Mouse (Mus musculus): ENCODE measurements around the gene Cfap61. TPM values are rescaled to one million over a fixed set of nuclear protein-coding genes. Genes with fewer than 3 reads are reported as not detected.

The Cfap61 gene
- polyA plus RNA-seq, 1 experiment from 2014 or later: 1.0 TPM

DNA sequence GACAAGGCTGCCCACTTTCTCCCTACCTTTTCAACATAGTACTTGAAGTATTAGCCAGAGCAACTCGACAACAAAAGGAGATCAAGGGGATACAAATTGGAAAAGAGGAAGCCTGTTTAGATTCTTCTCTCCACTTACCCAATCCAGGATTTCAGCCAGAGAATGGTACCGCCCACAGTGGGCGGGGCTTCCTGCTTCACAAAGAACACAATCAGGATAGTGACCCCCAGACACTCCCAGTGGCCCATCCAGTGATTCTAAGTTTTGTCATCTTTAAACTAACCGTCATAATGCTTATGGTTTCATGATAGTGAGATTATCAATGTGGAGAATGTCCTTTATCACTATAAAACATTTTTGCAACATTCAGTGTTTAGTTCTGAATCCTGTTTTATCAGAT, 61.9 kb downstream of the Cfap61 start:
- Histone ChIP-seq H3K4me3 (no peak overlapping the region), H3K9me3 (no peaks in the 10 kb centered on the region), H3K36me3 (no peaks in the 10 kb centered on the region), H3K27ac (no peak overlapping the region), H3K27me3 (ENCODE audit: insufficient read depth, poor library complexity, severe bottlenecking) (no peaks in the 10 kb centered on the region), H3K4me1 (no peaks in the 10 kb centered on the region)
- DNase-seq (ENCODE audit: low spot score): no peak
- 51% methylated on average over 4 of the region's 4 CpGs for WGBS

DNA sequence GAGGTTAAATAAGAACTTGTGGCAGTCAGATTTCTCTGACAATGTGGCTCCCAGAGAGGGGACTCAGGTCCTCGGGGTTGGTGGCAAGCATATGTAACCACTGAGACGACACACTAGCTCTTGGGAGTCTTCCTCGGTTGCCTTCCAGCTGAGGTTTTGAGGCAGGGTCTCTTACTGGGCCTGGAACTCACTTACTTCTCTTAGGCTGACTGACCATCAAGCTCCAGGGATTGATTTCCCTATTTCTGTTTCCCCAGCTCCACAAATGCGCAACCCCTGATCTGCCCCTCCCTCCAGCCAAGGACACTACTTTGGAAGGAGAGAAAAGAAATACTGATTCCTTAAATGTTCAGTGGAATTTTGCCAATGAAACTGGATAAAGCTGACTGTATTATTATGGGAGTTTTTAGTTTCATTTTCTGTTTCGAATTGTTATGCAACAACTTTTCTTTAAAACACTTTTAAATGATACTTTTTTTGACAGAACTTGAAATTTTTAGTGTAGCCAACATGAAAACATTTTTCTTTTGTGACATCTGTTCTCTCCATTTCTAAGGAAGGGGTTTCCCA, 63.5 kb downstream of the Cfap61 start:
- Histone ChIP-seq H3K4me3 (no peak overlapping the region), H3K4me1 (no peaks in the 10 kb centered on the region), H3K27me3 (ENCODE audit: insufficient read depth, poor library complexity, severe bottlenecking) (no peaks in the 10 kb centered on the region), H3K36me3 (no peaks in the 10 kb centered on the region), H3K9me3 (no peaks in the 10 kb centered on the region), H3K27ac (no peak overlapping the region)
- no peak for DNase-seq (ENCODE audit: low spot score)
- WGBS: 79% methylated on average over 5 of the region's 5 CpGs

DNA sequence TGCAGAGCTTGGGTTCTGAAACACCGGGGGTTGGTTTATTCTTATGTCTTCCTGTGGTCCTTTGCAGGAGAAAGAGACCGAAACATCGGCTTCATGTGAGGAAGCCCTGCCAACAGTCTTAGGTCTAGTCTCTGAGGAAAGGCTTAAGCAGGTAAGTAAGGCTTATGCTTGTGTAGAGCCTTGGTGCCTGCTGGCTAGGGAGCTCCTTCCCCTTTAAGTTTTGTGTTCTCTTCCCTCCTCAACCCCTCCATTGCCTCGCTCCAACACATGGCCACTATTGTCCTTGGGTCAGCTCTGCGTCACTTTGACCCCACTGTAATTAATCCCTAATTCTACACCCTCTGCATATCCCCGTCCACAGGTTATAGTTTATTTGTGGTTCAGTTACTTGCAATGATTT, 74.2 kb downstream of the Cfap61 start:
- 0 out of 2 replicates have a peak, but pooled peaks cover 6% of the 10 kb centered on the region for H3K4me1 ChIP-seq
- H3K27me3 ChIP-seq (ENCODE audit: insufficient read depth, poor library complexity, severe bottlenecking): no peaks in the 10 kb centered on the region
- H3K36me3 ChIP-seq: no peaks in the 10 kb centered on the region
- H3K4me3 ChIP-seq: no peak overlapping the region
- DNase-seq (ENCODE audit: low spot score): no peak
- WGBS: 83% methylated on average over 6 of the region's 6 CpGs
- no peaks in the 10 kb centered on the region for H3K9me3 ChIP-seq
- H3K27ac ChIP-seq: no peak overlapping the region

DNA sequence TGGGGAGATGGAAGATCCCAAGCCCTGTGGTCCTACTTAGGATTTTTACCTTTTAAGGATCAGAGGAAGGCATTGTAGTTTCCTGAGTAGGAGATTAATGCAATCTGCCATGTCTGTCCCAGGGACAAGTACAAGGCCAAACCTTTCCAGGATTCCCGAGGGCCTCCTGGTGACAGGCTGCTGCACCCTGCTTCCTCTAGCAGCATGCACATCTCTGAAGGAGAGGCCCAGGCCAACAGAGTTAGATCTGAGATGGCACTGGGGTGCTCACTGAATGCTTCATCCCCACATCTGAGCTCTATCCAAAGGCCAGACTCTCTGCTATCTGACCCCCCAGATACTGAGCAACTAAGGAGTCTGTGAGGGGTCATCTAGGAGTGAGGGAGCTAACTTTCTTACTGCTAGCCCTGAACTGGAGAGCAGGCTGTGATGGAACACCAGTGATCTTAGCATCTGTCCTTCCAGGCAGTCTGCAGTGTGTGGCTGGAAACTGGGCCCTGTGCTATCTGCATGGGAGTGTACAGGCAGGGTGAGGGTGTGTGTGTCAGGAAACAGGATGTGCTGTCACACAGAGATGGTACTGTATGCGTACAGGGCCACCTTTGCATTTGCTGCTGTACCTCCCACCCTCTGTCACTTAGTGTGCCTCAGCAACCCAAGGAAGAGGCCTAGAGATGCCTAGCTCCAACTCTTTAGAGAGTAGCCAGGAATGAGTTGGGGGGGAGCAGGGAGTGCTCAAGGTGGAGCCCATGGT, 75.2 kb downstream of the Cfap61 start:
- 42% methylated on average over 2 of the region's 2 CpGs for WGBS
- no peak overlapping the region for H3K4me3 ChIP-seq
- DNase-seq (ENCODE audit: low spot score): no peak
- H3K27ac ChIP-seq: no peak overlapping the region
- no peaks in the 10 kb centered on the region for H3K27me3 ChIP-seq (ENCODE audit: insufficient read depth, poor library complexity, severe bottlenecking)
- H3K4me1 ChIP-seq: 0 out of 2 replicates have a peak, but pooled peaks cover 6% of the 10 kb centered on the region
- no peaks in the 10 kb centered on the region for H3K36me3 ChIP-seq
- no peaks in the 10 kb centered on the region for H3K9me3 ChIP-seq

DNA sequence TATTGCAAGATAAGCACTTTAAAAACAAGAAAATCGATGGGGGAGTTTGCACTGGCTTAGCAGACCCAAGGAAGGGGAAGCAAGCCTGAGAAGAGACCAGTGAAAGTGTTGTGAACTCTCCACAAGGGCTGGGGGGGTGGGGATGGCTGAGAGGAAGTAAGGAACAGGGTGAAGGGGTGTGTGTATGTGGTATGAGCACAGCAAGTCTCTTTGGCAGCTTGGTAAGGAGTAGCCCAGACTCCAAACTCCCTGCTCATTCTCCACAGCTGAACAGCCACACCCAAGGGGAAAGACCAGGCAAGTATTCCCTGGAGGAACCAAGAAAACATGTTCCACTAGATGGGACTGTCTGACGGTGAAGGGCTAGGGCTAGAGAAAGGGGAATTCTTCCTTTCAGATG, 76.2 kb downstream of the Cfap61 start:
- no peak for DNase-seq (ENCODE audit: low spot score)
- Histone ChIP-seq H3K27me3 (ENCODE audit: insufficient read depth, poor library complexity, severe bottlenecking) (no peaks in the 10 kb centered on the region), H3K27ac (no peak overlapping the region), H3K9me3 (no peaks in the 10 kb centered on the region), H3K4me1 (0 out of 2 replicates have a peak, but pooled peaks cover 6% of the 10 kb centered on the region), H3K36me3 (no peaks in the 10 kb centered on the region), H3K4me3 (no peak overlapping the region)
- WGBS: 21% methylated on average over 2 of the region's 2 CpGs

DNA sequence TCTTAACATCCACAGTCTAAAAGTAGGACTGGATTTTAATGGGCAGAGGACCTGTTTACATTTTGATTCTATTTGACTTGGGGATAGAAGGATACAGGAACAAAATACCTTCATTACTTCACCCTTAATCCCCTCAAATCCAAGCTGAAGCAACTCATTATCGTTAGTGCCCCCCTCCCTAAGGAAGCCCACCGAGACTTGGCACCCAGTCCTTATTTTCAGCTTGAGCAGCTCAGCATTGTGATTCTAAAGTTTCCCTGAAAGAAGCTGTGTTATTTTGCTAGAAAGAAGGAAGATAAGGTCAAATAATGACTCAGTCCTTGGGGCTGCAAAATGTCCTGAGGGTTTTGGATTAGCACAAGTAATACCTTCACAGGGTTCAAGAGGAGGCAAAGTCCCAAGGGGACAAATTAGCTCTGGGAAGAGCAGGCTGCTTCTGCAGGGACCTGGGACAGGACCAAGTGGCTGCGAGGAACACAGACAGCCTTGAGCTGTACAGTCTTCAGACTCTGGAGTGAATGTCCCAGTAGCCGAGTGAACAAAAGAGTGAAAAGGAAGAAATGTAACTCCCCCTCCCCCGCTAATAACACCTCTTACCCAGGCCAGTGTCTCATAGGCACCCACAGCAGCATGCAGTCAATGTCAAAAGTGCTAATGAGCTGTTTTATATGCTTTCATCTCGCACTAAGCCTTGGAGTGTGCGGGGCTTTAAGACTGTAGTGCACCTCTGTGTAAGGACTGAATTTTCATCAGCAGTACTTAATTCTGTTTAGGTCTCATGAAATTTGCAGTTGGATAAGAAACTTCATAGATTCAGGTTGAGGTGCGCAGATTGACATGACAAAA, 81.0 kb downstream of the Cfap61 start:
- H3K9me3 ChIP-seq: no peaks in the 10 kb centered on the region
- H3K36me3 ChIP-seq: no peaks in the 10 kb centered on the region
- no peak for DNase-seq (ENCODE audit: low spot score)
- 68% methylated on average over 8 of the region's 8 CpGs for WGBS
- no peak overlapping the region for H3K27ac ChIP-seq
- H3K27me3 ChIP-seq (ENCODE audit: insufficient read depth, poor library complexity, severe bottlenecking): no peaks in the 10 kb centered on the region
- no peak overlapping the region for H3K4me3 ChIP-seq
- no peaks in the 10 kb centered on the region for H3K4me1 ChIP-seq

DNA sequence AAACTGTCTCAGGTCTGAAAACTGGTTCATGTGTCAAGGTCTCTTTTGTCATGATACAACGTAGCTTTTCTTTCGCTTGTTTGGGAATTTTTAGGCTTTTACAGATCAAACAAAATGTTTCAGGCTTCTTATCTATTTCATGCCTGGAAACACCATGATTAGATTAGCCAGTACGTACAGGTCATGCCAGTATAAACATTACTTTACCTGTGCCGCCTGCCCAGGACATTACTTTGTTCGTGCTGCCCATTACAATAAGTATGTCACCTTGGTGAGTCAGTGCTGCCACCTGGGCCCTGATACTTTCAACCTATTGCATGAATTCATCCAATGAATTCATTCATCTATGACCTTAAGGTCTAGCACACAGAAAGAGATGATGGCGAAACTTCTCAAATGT, 88.3 kb downstream of the Cfap61 start:
- Histone ChIP-seq H3K4me3 (no peak overlapping the region), H3K4me1 (no peaks in the 10 kb centered on the region), H3K9me3 (no peaks in the 10 kb centered on the region), H3K36me3 (no peaks in the 10 kb centered on the region), H3K27ac (no peak overlapping the region), H3K27me3 (ENCODE audit: insufficient read depth, poor library complexity, severe bottlenecking) (no peaks in the 10 kb centered on the region)
- WGBS: 79% methylated on average over 6 of the region's 6 CpGs
- no peak for DNase-seq (ENCODE audit: low spot score)

DNA sequence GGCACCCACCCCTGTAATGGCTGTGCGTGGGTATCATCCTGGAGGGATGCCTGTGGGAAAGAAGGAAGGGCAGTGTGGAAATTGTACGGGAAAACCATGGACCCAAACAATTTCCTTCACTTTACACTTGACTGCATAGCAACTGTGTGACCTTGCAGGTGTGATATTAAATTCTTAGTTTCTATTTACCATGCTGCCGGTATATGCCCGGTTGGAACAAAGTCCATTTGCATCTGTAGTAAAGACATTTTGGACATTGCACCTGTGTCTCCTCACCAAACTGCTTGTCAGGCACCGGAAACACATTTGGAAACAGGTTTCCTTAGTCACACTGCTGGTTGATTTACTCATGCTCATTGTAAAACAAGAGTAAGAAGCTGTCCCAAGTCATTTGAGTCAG, 109.1 kb downstream of the Cfap61 start:
- H3K4me1 ChIP-seq: 0 out of 2 replicates have a peak, but pooled peaks cover 10% of the 10 kb centered on the region
- no peak for DNase-seq (ENCODE audit: low spot score)
- no peaks in the 10 kb centered on the region for H3K9me3 ChIP-seq
- no peak overlapping the region for H3K4me3 ChIP-seq
- no peaks in the 10 kb centered on the region for H3K36me3 ChIP-seq
- H3K27me3 ChIP-seq (ENCODE audit: insufficient read depth, poor library complexity, severe bottlenecking): no peaks in the 10 kb centered on the region
- no peak overlapping the region for H3K27ac ChIP-seq
- 88% methylated on average over 5 of the region's 5 CpGs for WGBS

DNA sequence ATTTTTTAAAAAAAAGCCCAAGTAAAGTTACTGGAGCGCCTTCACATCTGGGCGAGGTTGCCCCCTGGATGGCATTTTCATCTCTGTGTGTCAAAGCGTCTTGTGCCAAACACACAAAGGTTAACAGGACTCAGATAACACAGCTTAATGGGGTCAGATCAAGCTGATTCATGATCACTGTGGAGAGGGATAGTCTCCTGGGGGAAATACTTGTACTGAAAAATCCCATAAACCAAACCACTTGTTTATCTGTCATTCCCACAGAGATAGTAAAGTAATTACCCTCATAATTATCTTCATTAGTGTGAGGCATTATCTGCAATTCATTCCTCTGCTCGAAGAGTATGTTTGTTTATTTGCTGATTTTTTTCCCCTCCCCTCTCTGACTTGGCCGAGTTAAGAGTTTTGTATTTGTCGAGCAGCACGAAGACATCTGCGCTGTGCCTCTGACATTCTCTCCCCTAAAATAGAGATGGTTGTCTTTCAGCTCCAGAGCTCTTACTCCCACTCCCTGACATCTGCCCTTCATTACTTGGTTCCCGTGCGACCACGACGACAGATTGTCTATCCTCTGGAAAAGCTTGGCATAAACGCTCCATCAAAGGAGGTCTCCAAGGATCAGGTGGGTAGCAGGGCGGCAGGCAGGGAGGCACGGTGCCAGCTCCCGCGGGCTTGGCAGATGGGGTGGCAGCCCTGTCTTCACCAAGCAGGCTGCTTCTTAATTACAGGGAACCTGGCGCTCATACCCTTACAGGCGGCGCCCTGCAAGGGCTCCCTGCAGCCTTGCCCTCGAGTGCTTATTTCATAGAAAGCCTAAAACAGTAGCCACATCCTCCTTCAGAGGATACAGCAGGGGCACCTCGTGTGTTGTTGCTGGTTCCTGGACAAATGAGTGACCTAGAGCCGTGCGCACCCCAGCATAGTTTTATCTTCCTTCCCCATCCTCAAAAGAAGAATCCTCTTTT, 110.6 kb downstream of the Cfap61 start:
- 42% methylated on average over 24 of the region's 24 CpGs for WGBS
- no peak overlapping the region for H3K27ac ChIP-seq
- no peaks in the 10 kb centered on the region for H3K27me3 ChIP-seq (ENCODE audit: insufficient read depth, poor library complexity, severe bottlenecking)

DNA sequence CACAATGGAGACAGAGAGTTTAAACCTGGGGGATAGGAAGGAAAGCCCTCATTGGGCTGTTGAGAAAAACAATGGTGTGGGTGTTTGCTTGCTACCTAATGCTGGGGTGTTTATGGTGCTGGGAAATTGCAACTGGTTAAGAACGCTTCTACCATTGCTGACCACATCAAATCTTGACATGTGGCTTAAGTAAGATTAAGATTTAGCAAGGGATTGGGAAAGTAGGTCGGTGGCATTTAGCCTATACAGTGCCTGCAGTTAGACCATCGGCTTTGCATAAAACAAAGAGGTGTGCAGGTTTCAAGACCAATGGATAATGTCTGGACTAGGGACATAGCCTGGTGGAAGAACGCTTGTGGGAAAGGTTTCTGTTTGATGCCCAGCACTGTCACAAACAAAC, 113.1 kb downstream of the Cfap61 start:
- Histone ChIP-seq H3K9me3 (no peaks in the 10 kb centered on the region), H3K27me3 (ENCODE audit: insufficient read depth, poor library complexity, severe bottlenecking) (no peaks in the 10 kb centered on the region), H3K36me3 (no peaks in the 10 kb centered on the region), H3K4me3 (no peak overlapping the region), H3K4me1 (peaks cover 17% of the 10 kb centered on the region; the same call in 1 of the 2 replicates), H3K27ac (no peak overlapping the region)
- DNase-seq (ENCODE audit: low spot score): no peak
- 79% methylated on average over 4 of the region's 4 CpGs for WGBS

More for the DNA sequence above, 110.6 kb downstream of the Cfap61 start:
- no peak overlapping the region for H3K4me3 ChIP-seq
- H3K4me1 ChIP-seq: peaks cover 17% of the 10 kb centered on the region; the same call in 1 of the 2 replicates
- no peaks in the 10 kb centered on the region for H3K36me3 ChIP-seq
- no peaks in the 10 kb centered on the region for H3K9me3 ChIP-seq
- DNase-seq (ENCODE audit: low spot score): no peak

DNA sequence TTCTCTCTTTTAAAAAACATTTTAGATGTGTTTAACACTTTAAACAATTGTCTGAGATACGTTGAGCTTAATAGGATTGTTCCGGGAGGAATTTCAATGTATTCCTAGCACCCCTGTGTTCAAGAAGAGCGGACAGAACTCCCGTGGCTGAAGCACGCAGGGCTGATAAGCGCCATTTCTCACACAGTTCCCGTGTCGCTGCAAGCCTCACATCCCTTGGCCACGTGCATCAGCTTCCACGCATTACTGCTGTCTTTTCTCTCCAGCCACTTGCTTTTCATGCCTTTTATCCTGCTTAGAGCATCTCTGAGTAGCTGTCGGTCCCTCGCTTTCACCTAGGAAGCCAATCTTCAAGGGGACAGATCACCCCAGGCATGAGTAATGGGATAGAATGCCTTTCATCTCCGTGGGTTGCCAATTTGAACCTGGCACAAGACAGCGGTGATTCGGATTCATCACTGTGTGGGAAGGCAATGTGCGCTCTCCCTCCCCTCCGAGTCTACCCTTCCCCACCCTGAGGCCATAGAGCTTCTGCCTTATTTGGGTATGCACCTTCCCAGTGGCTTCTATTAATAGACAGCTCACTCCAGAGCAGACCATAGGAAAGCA, 113.7 kb downstream of the Cfap61 start:
- Histone ChIP-seq H3K27ac (peak overlapping the region; percentile 71), H3K27me3 (ENCODE audit: insufficient read depth, poor library complexity, severe bottlenecking) (no peaks in the 10 kb centered on the region), H3K4me3 (no peak overlapping the region), H3K9me3 (no peaks in the 10 kb centered on the region), H3K4me1 (peaks cover 17% of the 10 kb centered on the region; the same call in 1 of the 2 replicates), H3K36me3 (no peaks in the 10 kb centered on the region)
- no peak for DNase-seq (ENCODE audit: low spot score)
- 55% methylated on average over 17 of the region's 17 CpGs for WGBS

DNA sequence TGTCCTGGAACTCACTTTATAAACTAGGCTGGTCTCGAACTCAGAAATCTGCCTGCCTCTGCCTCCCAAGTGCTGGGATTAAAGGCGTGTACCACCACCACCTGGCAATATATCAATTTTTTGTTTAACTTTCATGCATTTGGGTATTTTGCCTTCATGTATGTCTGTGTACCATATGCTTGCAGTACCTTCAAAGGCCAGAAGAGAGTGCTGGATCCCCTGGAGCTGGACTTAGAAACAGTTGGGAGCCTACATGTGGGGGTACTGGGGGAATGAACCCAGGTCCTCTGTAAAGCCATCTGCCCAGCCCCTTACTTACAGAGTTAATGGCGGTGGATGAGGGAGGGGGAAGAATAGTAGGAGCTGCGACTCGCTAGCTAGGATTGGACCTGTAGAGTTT, 114.8 kb downstream of the Cfap61 start:
- WGBS: 82% methylated on average over 5 of the region's 5 CpGs
- no peak overlapping the region for H3K4me3 ChIP-seq
- H3K36me3 ChIP-seq: no peaks in the 10 kb centered on the region
- no peaks in the 10 kb centered on the region for H3K27me3 ChIP-seq (ENCODE audit: insufficient read depth, poor library complexity, severe bottlenecking)
- H3K9me3 ChIP-seq: no peaks in the 10 kb centered on the region
- peaks cover 17% of the 10 kb centered on the region; the same call in 1 of the 2 replicates for H3K4me1 ChIP-seq
- no peak overlapping the region for H3K27ac ChIP-seq
- DNase-seq (ENCODE audit: low spot score): no peak

All from heart, embryonic 10.5 days (tissue).